Mouse (Mus musculus): ENCODE measurements at regions not wholly inside any gene's neighbourhood (a gene's known extent, or its start where the extent isn't known, plus 50 kb on each side); places are given as distances from the start of the nearest gene placed in this dataset.

- DNase-seq (ENCODE audit: low spot score in 2 of 2) = no peak
Measured at GRCm38 (mm10) chr6:126362331-126362730, 172.9 kb downstream of the Kcna5 start.

GRCm38 (mm10) chr6:126353346-126353745, 181.9 kb downstream of the Kcna5 start:
- no peak for DNase-seq (ENCODE audit: low spot score in 2 of 2)

- no peak for DNase-seq (ENCODE audit: low spot score in 2 of 2)
Measured at GRCm38 (mm10) chr6:126350476-126350875, 183.8 kb upstream of the Ntf3 start.

- DNase-seq (ENCODE audit: low spot score in 2 of 2) = no peak
Measured at GRCm38 (mm10) chr6:126349905-126350304, 183.2 kb upstream of the Ntf3 start.

- no peak for DNase-seq (ENCODE audit: low spot score in 2 of 2)
Measured at GRCm38 (mm10) chr6:126345221-126345620, 178.5 kb upstream of the Ntf3 start.

- peak; percentile 27 to 29 for DNase-seq (ENCODE audit: low spot score in 2 of 2)
Measured at GRCm38 (mm10) chr6:126340098-126340610, 173.4 kb upstream of the Ntf3 start.

GRCm38 (mm10) chr6:126337711-126338110, 171.0 kb upstream of the Ntf3 start:
- DNase-seq (ENCODE audit: low spot score in 2 of 2) = no peak

GRCm38 (mm10) chr6:126334258-126334657, 167.5 kb upstream of the Ntf3 start:
- DNase-seq (ENCODE audit: low spot score in 2 of 2) = peak; percentile 58 to 68

GRCm38 (mm10) chr6:126327187-126327586, 160.5 kb upstream of the Ntf3 start:
- no peak for DNase-seq (ENCODE audit: low spot score in 2 of 2)

GRCm38 (mm10) chr6:126318523-126318922, 151.8 kb upstream of the Ntf3 start:
- no peak for DNase-seq (ENCODE audit: low spot score in 2 of 2)

GRCm38 (mm10) chr6:126310786-126311480, 144.2 kb upstream of the Ntf3 start:
- DNase-seq (ENCODE audit: low spot score in 2 of 2) = no peak

GRCm38 (mm10) chr6:126303086-126303485, 136.4 kb upstream of the Ntf3 start:
- peak in 1 of 2 experiments; percentile 4 for DNase-seq (ENCODE audit: low spot score in 2 of 2)

GRCm38 (mm10) chr6:126291581-126291980, 124.9 kb upstream of the Ntf3 start:
- DNase-seq (ENCODE audit: low spot score in 2 of 2) = peak in 1 of 2 experiments; percentile 2

- no peak for DNase-seq (ENCODE audit: low spot score in 2 of 2)
Measured at GRCm38 (mm10) chr6:126287166-126287565, 120.5 kb upstream of the Ntf3 start.

GRCm38 (mm10) chr6:126286201-126286600, 119.5 kb upstream of the Ntf3 start:
- DNase-seq (ENCODE audit: low spot score in 2 of 2) = no peak

- no peak for DNase-seq (ENCODE audit: low spot score in 2 of 2)
Measured at GRCm38 (mm10) chr6:126284409-126284808, 117.7 kb upstream of the Ntf3 start.

- no peak for DNase-seq (ENCODE audit: low spot score in 2 of 2)
Measured at GRCm38 (mm10) chr6:126280352-126280751, 113.6 kb upstream of the Ntf3 start.

- DNase-seq (ENCODE audit: low spot score in 2 of 2) = no peak
Measured at GRCm38 (mm10) chr6:126245986-126246385, 79.3 kb upstream of the Ntf3 start.

GRCm38 (mm10) chr6:126245431-126245830, 78.7 kb upstream of the Ntf3 start:
- no peak for DNase-seq (ENCODE audit: low spot score in 2 of 2)

GRCm38 (mm10) chr6:126242299-126242698, 75.6 kb upstream of the Ntf3 start:
- no peak for DNase-seq (ENCODE audit: low spot score in 2 of 2)

GRCm38 (mm10) chr6:126240256-126240655, 73.5 kb upstream of the Ntf3 start:
- no peak for DNase-seq (ENCODE audit: low spot score in 2 of 2)
